Mouse (Mus musculus) MEL (cell line): ENCODE measurements around the gene Dynll2. TPM values are rescaled to one million over a fixed set of nuclear protein-coding genes. Genes with fewer than 3 reads are reported as not detected.

Experiments used
- DNase-seq: peaks from one replicate; pipeline ENCODE4 v3.0.0; 2011; ENCODE audit warnings: low read depth, low spot score
- H3K27ac ChIP-seq: 2 replicates; pipeline ENCODE4 v1.5.1; 2012; ENCODE audit warnings: low read depth, mild to moderate bottlenecking, control low read depth, low read length, moderate library complexity; ENCODE audit not compliant: control insufficient read depth
- H3K27me3 ChIP-seq, 2 experiments: fragments of 150-350 bp in 1 of 2; sonication (generic) in 1 of 2; 2 replicates each; pipeline ENCODE4 v1.6.1; 2012; ENCODE audit warnings: low read length in 2 of 2, mild to moderate bottlenecking in 2 of 2, improper control_type of control experiment in 1 of 2, moderate library complexity in 1 of 2; ENCODE audit not compliant: insufficient read depth in 2 of 2, control insufficient read depth in 1 of 2
- H3K36me3 ChIP-seq, 2 experiments: 2 replicates each; pipeline ENCODE4 v1.6.1; 2012 to 2014; ENCODE audit warnings: low read length in 2 of 2, improper control_type of control experiment in 1 of 2, inconsistent platforms in 1 of 2, mild to moderate bottlenecking in 1 of 2; ENCODE audit not compliant: insufficient read depth in 2 of 2, control insufficient read depth in 1 of 2
- H3K4me1 ChIP-seq, 2 experiments: fragments of 150-350 bp in 1 of 2; sonication (generic) in 1 of 2; 2 replicates each; pipeline ENCODE4 v1.6.1; 2012; ENCODE audit warnings: low read length in 2 of 2, improper control_type of control experiment in 1 of 2, mild to moderate bottlenecking in 1 of 2; ENCODE audit not compliant: insufficient read depth in 2 of 2, control insufficient read depth in 1 of 2
- H3K4me3 ChIP-seq, 2 experiments: fragments of 150-350 bp in 1 of 2; sonication (generic) in 1 of 2; 2 replicates each; pipeline ENCODE4 v1.5.1; 2012; ENCODE audit warnings: low read depth in 2 of 2, low read length in 2 of 2, mild to moderate bottlenecking in 2 of 2, moderate library complexity in 2 of 2, control low read depth in 1 of 2, improper control_type of control experiment in 1 of 2; ENCODE audit not compliant: control insufficient read depth in 1 of 2, insufficient read depth in 1 of 2
- H3K79me2 ChIP-seq: 2 replicates; pipeline ENCODE4 v1.6.1; 2012; ENCODE audit warnings: mild to moderate bottlenecking, low read length, moderate library complexity; ENCODE audit not compliant: control insufficient read depth, poor library complexity, insufficient read depth
- H3K9ac ChIP-seq: 2 replicates; pipeline ENCODE4 v1.6.1; 2012; ENCODE audit warnings: low read depth, mild to moderate bottlenecking, control low read depth, low read length, moderate library complexity; ENCODE audit not compliant: control insufficient read depth, poor library complexity, severe bottlenecking
- H3K9me3 ChIP-seq: fragments of 150-350 bp; sonication (generic); replicated peaks from 2 replicates; pipeline ENCODE4 v1.6.1; 2012; ENCODE audit warnings: mild to moderate bottlenecking, low read length, improper control_type of control experiment, moderate library complexity; ENCODE audit not compliant: insufficient read depth
- CHD2 ChIP-seq: IDR thresholded peaks from 2 replicates; pipeline ENCODE4 v1.6.1; 2011; ENCODE audit warnings: low read length, improper control_type of control experiment
- CTCF ChIP-seq, 3 experiments: IDR thresholded peaks in 2 of 3; conservative IDR thresholded peaks in 1 of 3; 2 replicates each; pipeline ENCODE4 v1.5.1; 2011 to 2012; ENCODE audit warnings: low read length in 3 of 3, low read depth in 2 of 3, mild to moderate bottlenecking in 2 of 3, improper control_type of control experiment in 1 of 3, inconsistent platforms in 1 of 3, mixed read lengths in 1 of 3, moderate library complexity in 1 of 3; ENCODE audit not compliant: control insufficient read depth in 1 of 3, insufficient read depth in 1 of 3, poor library complexity in 1 of 3, severe bottlenecking in 1 of 3
- EP300 ChIP-seq, 2 experiments: IDR thresholded peaks; 2 replicates each; pipeline ENCODE4 v1.6.1; 2011; ENCODE audit warnings: improper control_type of control experiment in 2 of 2, low read length in 2 of 2, low read depth in 1 of 2, mild to moderate bottlenecking in 1 of 2
- HCFC1 ChIP-seq: IDR thresholded peaks from 2 replicates; pipeline ENCODE4 v1.6.1; 2012; ENCODE audit warnings: low read depth, mild to moderate bottlenecking, inconsistent platforms, low read length, improper control_type of control experiment, moderate library complexity
- JUND ChIP-seq: IDR thresholded peaks from 2 replicates; pipeline ENCODE4 v1.6.1; 2011; ENCODE audit warnings: low read depth, mild to moderate bottlenecking, improper control_type of control experiment, low read length
- MEF2A ChIP-seq: IDR thresholded peaks from 2 replicates; pipeline ENCODE4 v1.6.1; 2014; ENCODE audit warnings: low read depth, mild to moderate bottlenecking, inconsistent platforms, low read length, improper control_type of control experiment; ENCODE audit not compliant: poor library complexity, insufficient replicate concordance, severe bottlenecking; ENCODE audit errors: extremely low read depth
- NRF1 ChIP-seq: IDR thresholded peaks from 2 replicates; pipeline ENCODE4 v1.6.1; 2014; ENCODE audit warnings: low read depth, mild to moderate bottlenecking, inconsistent platforms, low read length, improper control_type of control experiment, moderate library complexity; ENCODE audit not compliant: poor library complexity, insufficient read depth, severe bottlenecking
- POLR2AphosphoS5 ChIP-seq: IDR thresholded peaks from 2 replicates; pipeline ENCODE4 v1.6.1; 2012; ENCODE audit warnings: low read depth, borderline replicate concordance, mild to moderate bottlenecking, inconsistent platforms, low read length, moderate library complexity, mixed read lengths
- RAD21 ChIP-seq: IDR thresholded peaks from 2 replicates; pipeline ENCODE4 v1.6.1; 2011; ENCODE audit warnings: mild to moderate bottlenecking, low read depth, low read length, improper control_type of control experiment
- SIN3A ChIP-seq: IDR thresholded peaks from 2 replicates; pipeline ENCODE4 v1.6.1; 2012; ENCODE audit warnings: low read length, improper control_type of control experiment, inconsistent platforms
- SMC3 ChIP-seq: IDR thresholded peaks from 2 replicates; pipeline ENCODE4 v1.6.1; 2011; ENCODE audit warnings: low read depth, low read length, improper control_type of control experiment
- TCF12 ChIP-seq: IDR thresholded peaks from 2 replicates; pipeline ENCODE4 v1.6.1; 2014; ENCODE audit warnings: low read depth, mild to moderate bottlenecking, inconsistent platforms, low read length, improper control_type of control experiment, moderate library complexity
- USF1 ChIP-seq: IDR thresholded peaks from 2 replicates; pipeline ENCODE4 v1.6.1; 2014; ENCODE audit warnings: low read depth, mild to moderate bottlenecking, inconsistent platforms, low read length, improper control_type of control experiment, moderate library complexity
- USF2 ChIP-seq, 2 experiments: IDR thresholded peaks; 2 replicates each; pipeline ENCODE4 v1.6.1; 2011 to 2012; ENCODE audit warnings: improper control_type of control experiment in 2 of 2, low read length in 2 of 2, borderline replicate concordance in 1 of 2, inconsistent platforms in 1 of 2, low read depth in 1 of 2, mild to moderate bottlenecking in 1 of 2; ENCODE audit not compliant: insufficient read depth in 1 of 2
- ZC3H11A ChIP-seq: IDR thresholded peaks from 2 replicates; pipeline ENCODE4 v1.6.1; 2012; ENCODE audit warnings: low read depth, mild to moderate bottlenecking, inconsistent platforms, low read length, improper control_type of control experiment
- polyA plus RNA-seq, 2 experiments: library from polyadenylated mRNA; stranded (reverse) in 1 of 2; unstranded in 1 of 2; fragments of >175 nt in 1 of 2; fragments of >200 nt in 1 of 2; gene quantifications; 2 replicates each; pipeline versions ENCODE4 v1.2.1 to v1.2.4; 2012; ENCODE audit warnings: low replicate concordance in 2 of 2, low read depth in 1 of 2; ENCODE audit not compliant: insufficient read length in 2 of 2, insufficient read depth in 1 of 2, missing spikeins in 1 of 2
- total RNA-seq: library from RNA; depleted of rRNA; stranded (reverse); fragments of 300-350 nt; gene quantifications from 2 replicates; pipeline ENCODE4 v1.2.3, GENCODE M21; 2012

Gene Dynll2
- total and polyA plus RNA-seq, 3 experiments, result 38.6 to 124 (median 75.8) TPM

DNA sequence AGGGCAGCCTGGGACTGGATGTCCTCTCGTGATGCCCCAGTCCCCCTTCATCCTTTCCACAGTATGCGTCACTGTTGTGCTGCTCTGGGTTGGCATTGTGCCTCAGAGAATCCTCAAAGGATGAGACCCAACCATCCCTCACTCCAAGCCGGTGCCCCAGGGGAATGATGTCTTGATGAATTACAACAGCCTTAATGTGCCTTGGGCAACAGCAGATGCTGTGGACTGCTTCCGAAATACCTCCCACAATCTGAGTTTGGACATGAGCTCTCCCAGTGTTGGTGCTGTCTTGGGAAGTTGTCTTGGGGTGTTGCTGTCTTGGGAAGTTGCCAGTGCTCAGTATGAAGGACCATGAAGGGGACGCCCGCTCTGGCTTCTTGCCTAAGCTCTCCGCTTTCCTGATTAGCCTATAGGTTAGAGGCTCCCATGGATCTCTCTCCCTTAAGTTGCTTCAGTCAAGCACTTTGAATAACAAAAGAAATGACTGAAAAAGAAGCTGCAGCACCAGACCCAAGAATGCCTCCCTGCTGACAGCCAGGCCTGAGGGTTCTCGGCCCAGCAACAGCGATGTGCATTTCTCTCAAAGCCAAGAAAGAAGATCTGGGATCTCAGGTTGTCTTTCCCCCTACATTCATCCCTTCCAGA, 40.2 kb upstream of the Dynll2 start:
- Histone ChIP-seq H3K79me2 (no peaks in the 10 kb centered on the region), H3K9ac (no peak overlapping the region), H3K4me3 (no peak overlapping the region), H3K27ac (no peak overlapping the region), H3K27me3 (peaks cover 1% of the 10 kb centered on the region in 2 experiments; a peak in 2 of 4 replicates), H3K36me3 (no peaks in the 10 kb centered on the region), H3K9me3 (no peaks in the 10 kb centered on the region), H3K4me1 (no peaks in the 10 kb centered on the region)
- no peak for DNase-seq
- TF ChIP-seq CHD2 (no peak), CTCF (IDR thresholded peaks at IDR 0.05 in 2 of 3, conservative IDR thresholded peaks at IDR 0.05 in 1 of 3; ENCODE audit: control insufficient read depth in 1 of 3, insufficient read depth in 1 of 3, low read depth in 2 of 3, low read length in 3 of 3, poor library complexity in 1 of 3, severe bottlenecking in 1 of 3) (no peak)
- TF ChIP-seq, all 39 proteins: peak for 0

DNA sequence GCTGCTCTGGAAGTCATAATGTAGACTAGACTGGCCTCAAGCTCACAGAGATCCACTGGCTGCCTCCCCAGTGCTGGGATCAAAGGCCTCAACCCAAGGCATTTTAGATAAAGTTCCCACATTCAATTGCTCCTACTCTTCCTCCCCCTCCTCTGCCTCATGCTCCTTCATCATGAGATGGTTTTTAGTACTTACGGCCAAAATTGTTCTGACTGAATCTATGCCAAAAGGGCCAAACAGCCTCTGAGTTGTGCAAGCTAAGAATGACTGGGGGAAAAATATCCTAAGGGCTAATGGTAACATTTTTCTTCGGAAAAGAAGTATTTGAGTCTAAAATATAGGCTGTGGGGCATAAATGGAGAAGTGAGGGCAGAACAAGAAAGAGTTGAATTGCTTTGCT, 36.6 kb upstream of the Dynll2 start:
- no peak for DNase-seq
- Histone ChIP-seq H3K36me3 (no peaks in the 10 kb centered on the region), H3K9me3 (no peaks in the 10 kb centered on the region), H3K4me1 (no peaks in the 10 kb centered on the region), H3K4me3 (no peak overlapping the region), H3K9ac (no peak overlapping the region), H3K79me2 (no peaks in the 10 kb centered on the region), H3K27me3 (peaks cover 6 to 7% of the 10 kb centered on the region in 2 experiments), H3K27ac (no peak overlapping the region)
- TF ChIP-seq SIN3A, result no peak
- no peak for TF ChIP-seq RAD21
- no peak for TF ChIP-seq ZC3H11A
- no peak for TF ChIP-seq EP300 (IDR thresholded peaks at IDR 0.05; ENCODE audit: low read depth in 1 of 2, low read length in 2 of 2)
- no peak for TF ChIP-seq USF2 (IDR thresholded peaks at IDR 0.05; ENCODE audit: borderline replicate concordance in 1 of 2, insufficient read depth in 1 of 2, low read depth in 1 of 2, low read length in 2 of 2)
- TF ChIP-seq JUND, result no peak
- no peak for TF ChIP-seq MEF2A
- no peak for TF ChIP-seq SMC3
- TF ChIP-seq TCF12, result no peak
- no peak for TF ChIP-seq NRF1
- TF ChIP-seq POLR2AphosphoS5, result no peak
- no peak for TF ChIP-seq CTCF (IDR thresholded peaks at IDR 0.05 in 2 of 3, conservative IDR thresholded peaks at IDR 0.05 in 1 of 3; ENCODE audit: control insufficient read depth in 1 of 3, insufficient read depth in 1 of 3, low read depth in 2 of 3, low read length in 3 of 3, poor library complexity in 1 of 3, severe bottlenecking in 1 of 3)
- no peak for TF ChIP-seq USF1
- no peak for TF ChIP-seq HCFC1
